Mouse (Mus musculus) G1E (cell line): ENCODE measurements around the gene Slc25a45.

Source experiments
- CTCF ChIP-seq: IDR thresholded peaks from 2 replicates; pipeline ENCODE4 v1.5.1; 2012; ENCODE audit warnings: low read depth, low read length, inconsistent platforms, mixed read lengths
- GATA1 ChIP-seq: IDR thresholded peaks from 2 replicates; pipeline ENCODE4 v1.6.1; 2012; ENCODE audit warnings: borderline replicate concordance, low read length, inconsistent platforms, mixed read lengths
- GATA2 ChIP-seq: IDR thresholded peaks from 2 replicates; pipeline ENCODE4 v1.6.1; 2012; ENCODE audit warnings: low read depth, low read length, inconsistent platforms, borderline replicate concordance
- POLR2AphosphoS5 ChIP-seq: IDR thresholded peaks from 2 replicates; pipeline ENCODE4 v1.6.1; 2012; ENCODE audit warnings: low read depth, low read length, inconsistent platforms; ENCODE audit not compliant: insufficient replicate concordance
- TAL1 ChIP-seq: conservative IDR thresholded peaks from 2 replicates; pipeline ENCODE4 v1.6.1; 2012; ENCODE audit warnings: low read depth, low read length, inconsistent platforms, mixed read lengths

GRCm38 (mm10) chr19:5922963-5923362 lies 45.4 kb downstream of the Slc25a45 start:
- TF ChIP-seq CTCF (no peak), GATA1 (no peak), POLR2AphosphoS5 (no peak), GATA2 (no peak), TAL1 (no peak)
